Mouse (Mus musculus) limb, embryonic 13.5 days (tissue): ENCODE data around the gene Cdc42se2. TPM values are rescaled to one million over a fixed set of nuclear protein-coding genes. Genes with fewer than 3 reads are reported as not detected.

Source experiments
- ATAC-seq: fragments of 200-750 bp; cut with Nextera tagmentation; 2 replicates; pipeline ENCODE4 v1.8.0; 2017; ENCODE audit warnings: low read depth, moderate number of reproducible peaks, moderate TSS enrichment; ENCODE audit not compliant: low FRiP score
- H3K27ac ChIP-seq: fragments of 300-500 bp; sonication (generic); 2 replicates; pipeline ENCODE4 v1.5.1; 2015; ENCODE audit warnings: inconsistent platforms, mild to moderate bottlenecking, moderate library complexity
- H3K27me3 ChIP-seq: fragments of 300-500 bp; sonication (generic); 2 replicates; pipeline ENCODE4 v1.6.1; 2015; ENCODE audit warnings: mild to moderate bottlenecking, inconsistent platforms
- H3K36me3 ChIP-seq: fragments of 300-500 bp; sonication (generic); 2 replicates; pipeline ENCODE4 v1.6.1; 2015; ENCODE audit warnings: inconsistent platforms, mild to moderate bottlenecking, moderate library complexity
- H3K4me1 ChIP-seq: fragments of 300-500 bp; sonication (generic); 2 replicates; pipeline ENCODE4 v1.6.1; 2015; ENCODE audit warnings: inconsistent platforms
- H3K4me2 ChIP-seq: fragments of 300-500 bp; sonication (generic); replicated peaks from 2 replicates; pipeline ENCODE4 v1.6.1; 2015; ENCODE audit warnings: inconsistent platforms, mild to moderate bottlenecking, moderate library complexity
- H3K4me3 ChIP-seq: fragments of 300-500 bp; sonication (generic); 2 replicates; pipeline ENCODE4 v1.5.1; 2015; ENCODE audit warnings: moderate library complexity, mild to moderate bottlenecking, inconsistent platforms
- H3K9ac ChIP-seq: fragments of 300-500 bp; sonication (generic); 2 replicates; pipeline ENCODE4 v1.6.1; 2015; ENCODE audit warnings: mild to moderate bottlenecking, inconsistent platforms
- H3K9me3 ChIP-seq: fragments of 300-500 bp; sonication (generic); 2 replicates; pipeline ENCODE4 v1.6.1; 2016; ENCODE audit warnings: inconsistent platforms
- WGBS: fragments of 180-500 bp; shearing (Covaris S2); methylation state at CpG from one replicate; pipeline ENCODE4 v1.1.7; 2015; 5-methylcytosine and 5-hydroxymethylcytosine counted together
- polyA plus RNA-seq: library from polyadenylated mRNA; unstranded; fragments of >200 nt; fragmentation: Nextera tagmentation; extraction: Ambion mirVana; gene quantifications from 2 replicates; pipeline ENCODE4 v1.2.1, GENCODE M21; 2015

Cdc42se2 gene
- polyA plus RNA-seq, 1 experiment from 2014 or later: 96.1 TPM

GRCm38 (mm10) chr11:54739012-54739750, 48.3 kb downstream of the Cdc42se2 start:
- H3K4me3 ChIP-seq: no peak overlapping the region
- H3K27me3 ChIP-seq: no peaks in the 10 kb centered on the region
- ATAC-seq: no peak
- H3K9me3 ChIP-seq: no peaks in the 10 kb centered on the region
- no peak overlapping the region for H3K4me2 ChIP-seq
- peaks cover 57% of the 10 kb centered on the region for H3K36me3 ChIP-seq
- H3K4me1 ChIP-seq: no peaks in the 10 kb centered on the region
- 93% methylated on average over 4 of the region's 4 CpGs for WGBS
- no peak overlapping the region for H3K9ac ChIP-seq
- no peak overlapping the region for H3K27ac ChIP-seq

GRCm38 (mm10) chr11:54736903-54737302, 50.6 kb downstream of the Cdc42se2 start:
- 77% methylated on average over 5 of the region's 5 CpGs for WGBS
- H3K27ac ChIP-seq: no peak overlapping the region
- no peak overlapping the region for H3K4me3 ChIP-seq
- no peak for ATAC-seq
- H3K4me1 ChIP-seq: no peaks in the 10 kb centered on the region
- peaks cover 52% of the 10 kb centered on the region for H3K36me3 ChIP-seq
- H3K4me2 ChIP-seq: no peak overlapping the region
- no peaks in the 10 kb centered on the region for H3K9me3 ChIP-seq
- H3K27me3 ChIP-seq: no peaks in the 10 kb centered on the region
- H3K9ac ChIP-seq: no peak overlapping the region

- Histone ChIP-seq H3K36me3 (peaks cover 54% of the 10 kb centered on the region), H3K4me1 (no peaks in the 10 kb centered on the region)
- WGBS: 77% methylated on average over 1 of the region's 1 CpGs
Measured at GRCm38 (mm10) chr11:54735114-54735513, 52.4 kb downstream of the Cdc42se2 start.

GRCm38 (mm10) chr11:54733546-54733945, 53.9 kb downstream of the Cdc42se2 start:
- Histone ChIP-seq H3K4me3 (no peak overlapping the region), H3K4me1 (no peaks in the 10 kb centered on the region), H3K9me3 (no peaks in the 10 kb centered on the region), H3K4me2 (no peak overlapping the region), H3K9ac (no peak overlapping the region), H3K36me3 (peaks cover 46% of the 10 kb centered on the region), H3K27me3 (no peaks in the 10 kb centered on the region), H3K27ac (no peak overlapping the region)
- ATAC-seq: no peak
- WGBS: 86% methylated on average over 7 of the region's 7 CpGs

More at GRCm38 (mm10) chr11:54735114-54735513, 52.4 kb downstream of the Cdc42se2 start:
- ATAC-seq: no peak
- no peak overlapping the region for H3K4me2 ChIP-seq
- no peaks in the 10 kb centered on the region for H3K27me3 ChIP-seq
- H3K9me3 ChIP-seq: no peaks in the 10 kb centered on the region
- H3K9ac ChIP-seq: no peak overlapping the region
- no peak overlapping the region for H3K4me3 ChIP-seq
- no peak overlapping the region for H3K27ac ChIP-seq

GRCm38 (mm10) chr11:54731367-54731766, 56.1 kb downstream of the Cdc42se2 start:
- Histone ChIP-seq H3K4me3 (no peak overlapping the region), H3K9ac (no peak overlapping the region), H3K9me3 (no peaks in the 10 kb centered on the region), H3K27me3 (no peaks in the 10 kb centered on the region), H3K27ac (no peak overlapping the region), H3K36me3 (peaks cover 54% of the 10 kb centered on the region), H3K4me1 (no peaks in the 10 kb centered on the region), H3K4me2 (no peak overlapping the region)
- 71% methylated on average over 7 of the region's 7 CpGs for WGBS
- ATAC-seq: no peak

GRCm38 (mm10) chr11:54730931-54731330, 56.5 kb downstream of the Cdc42se2 start:
- no peak overlapping the region for H3K9ac ChIP-seq
- no peak overlapping the region for H3K4me2 ChIP-seq
- H3K36me3 ChIP-seq: peaks cover 53% of the 10 kb centered on the region
- no peak for ATAC-seq
- no peaks in the 10 kb centered on the region for H3K27me3 ChIP-seq
- 87% methylated on average over 5 of the region's 5 CpGs for WGBS
- H3K4me1 ChIP-seq: no peaks in the 10 kb centered on the region
- no peaks in the 10 kb centered on the region for H3K9me3 ChIP-seq
- no peak overlapping the region for H3K27ac ChIP-seq
- H3K4me3 ChIP-seq: no peak overlapping the region

- H3K9ac ChIP-seq: no peak overlapping the region
- H3K27me3 ChIP-seq: no peaks in the 10 kb centered on the region
- no peak overlapping the region for H3K4me2 ChIP-seq
- H3K4me1 ChIP-seq: peaks cover 4% of the 10 kb centered on the region; the same call in 1 of the 2 replicates
- 93% methylated on average over 3 of the region's 3 CpGs for WGBS
- no peaks in the 10 kb centered on the region for H3K9me3 ChIP-seq
- no peak for ATAC-seq
- H3K27ac ChIP-seq: no peak overlapping the region
- peaks cover 44% of the 10 kb centered on the region for H3K36me3 ChIP-seq
- no peak overlapping the region for H3K4me3 ChIP-seq
Measured at GRCm38 (mm10) chr11:54729311-54729710, 58.2 kb downstream of the Cdc42se2 start.

GRCm38 (mm10) chr11:54728371-54728770, 59.1 kb downstream of the Cdc42se2 start:
- WGBS: 77% methylated on average over 2 of the region's 2 CpGs
- Histone ChIP-seq H3K36me3 (peaks cover 45% of the 10 kb centered on the region), H3K9ac (no peak overlapping the region), H3K27ac (no peak overlapping the region), H3K4me1 (peaks cover 4% of the 10 kb centered on the region; the same call in 1 of the 2 replicates), H3K4me3 (no peak overlapping the region), H3K9me3 (no peaks in the 10 kb centered on the region), H3K27me3 (no peaks in the 10 kb centered on the region), H3K4me2 (no peak overlapping the region)
- no peak for ATAC-seq

GRCm38 (mm10) chr11:54727327-54727901, 60.1 kb downstream of the Cdc42se2 start:
- no peak overlapping the region for H3K4me3 ChIP-seq
- ATAC-seq: no peak; the same call in 1 of the 2 replicates
- peaks cover 54% of the 10 kb centered on the region for H3K36me3 ChIP-seq
- no peak overlapping the region for H3K9ac ChIP-seq
- no peaks in the 10 kb centered on the region for H3K9me3 ChIP-seq
- no peak overlapping the region for H3K27ac ChIP-seq
- 73% methylated on average over 5 of the region's 5 CpGs for WGBS
- H3K4me1 ChIP-seq: peaks cover 4% of the 10 kb centered on the region; the same call in 1 of the 2 replicates
- no peak overlapping the region for H3K4me2 ChIP-seq
- no peaks in the 10 kb centered on the region for H3K27me3 ChIP-seq

GRCm38 (mm10) chr11:54726571-54727062, 60.9 kb downstream of the Cdc42se2 start:
- no peak overlapping the region for H3K4me2 ChIP-seq
- peaks cover 59% of the 10 kb centered on the region for H3K36me3 ChIP-seq
- H3K9ac ChIP-seq: no peak overlapping the region
- no peak overlapping the region for H3K27ac ChIP-seq
- no peak; the same call in 1 of the 2 replicates for ATAC-seq
- H3K9me3 ChIP-seq: no peaks in the 10 kb centered on the region
- no peak overlapping the region for H3K4me3 ChIP-seq
- no peaks in the 10 kb centered on the region for H3K27me3 ChIP-seq
- WGBS: 84% methylated on average over 3 of the region's 3 CpGs
- peaks cover 4% of the 10 kb centered on the region; the same call in 1 of the 2 replicates for H3K4me1 ChIP-seq

- H3K4me2 ChIP-seq: no peak overlapping the region
- no peak overlapping the region for H3K27ac ChIP-seq
- H3K4me3 ChIP-seq: no peak overlapping the region
- no peak overlapping the region for H3K9ac ChIP-seq
- H3K27me3 ChIP-seq: no peaks in the 10 kb centered on the region
- H3K36me3 ChIP-seq: peaks cover 70% of the 10 kb centered on the region
- H3K9me3 ChIP-seq: no peaks in the 10 kb centered on the region
- no peak for ATAC-seq
- H3K4me1 ChIP-seq: peaks cover 4% of the 10 kb centered on the region; the same call in 1 of the 2 replicates
- 89% methylated on average over 4 of the region's 4 CpGs for WGBS
Measured at GRCm38 (mm10) chr11:54724353-54725034, 63.0 kb downstream of the Cdc42se2 start.

GRCm38 (mm10) chr11:54722057-54722456, 65.4 kb downstream of the Cdc42se2 start:
- WGBS: 82% methylated on average over 6 of the region's 6 CpGs
- Histone ChIP-seq H3K27me3 (no peaks in the 10 kb centered on the region), H3K4me2 (no peak overlapping the region), H3K4me3 (no peak overlapping the region), H3K4me1 (peaks cover 4% of the 10 kb centered on the region; the same call in 1 of the 2 replicates), H3K9me3 (no peaks in the 10 kb centered on the region), H3K27ac (no peak overlapping the region), H3K9ac (no peak overlapping the region), H3K36me3 (peaks cover 77% of the 10 kb centered on the region)
- ATAC-seq: no peak
